Mouse (Mus musculus) NIH3T3 (cell line): ENCODE data around the gene Nepro.

Experiments used
- DNase-seq: peaks from one replicate; pipeline ENCODE4 v3.0.0-alpha.2; 2012; ENCODE audit warnings: low read depth

Nepro gene

GRCm38 (mm10) chr16:44767506-44767905 is 43.4 kb downstream of the Nepro start:
- no peak for DNase-seq

- DNase-seq = peak; percentile 73
These were observed 43.9 kb downstream of the Nepro start for GRCm38 (mm10) chr16:44767967-44768366.

GRCm38 (mm10) chr16:44772577-44772976 is 48.5 kb downstream of the Nepro start:
- DNase-seq = no peak

GRCm38 (mm10) chr16:44773673-44774072 is 49.6 kb downstream of the Nepro start:
- no peak for DNase-seq

- DNase-seq = no peak
These were observed 50.1 kb downstream of the Nepro start for GRCm38 (mm10) chr16:44774201-44774600.

GRCm38 (mm10) chr16:44778538-44779147 is 54.5 kb downstream of the Nepro start:
- DNase-seq = no peak

GRCm38 (mm10) chr16:44779494-44779893 is 55.4 kb downstream of the Nepro start:
- DNase-seq = no peak

GRCm38 (mm10) chr16:44780751-44781150 is 56.6 kb downstream of the Nepro start:
- DNase-seq = no peak
